Mouse (Mus musculus): ENCODE measurements around the gene Cc2d2b. TPM values are rescaled to one million over a fixed set of nuclear protein-coding genes. Genes with fewer than 3 reads are reported as not detected.

Cc2d2b gene
- polyA plus RNA-seq, 1 experiment from 2014 or later: 0.55 TPM

- H3K27ac ChIP-seq (replicated peaks): no peak overlapping the region
- no peak overlapping the region for H3K4me3 ChIP-seq (replicated peaks)
- no peaks in the 10 kb centered on the region for H3K27me3 ChIP-seq (replicated peaks)
- no peak overlapping the region for H3K4me2 ChIP-seq
- no peak for ATAC-seq (ENCODE audit: low FRiP score)
- 63% methylated on average over 2 of the region's 2 CpGs for WGBS
- peaks cover 3% of the 10 kb centered on the region; the same call in 1 of the 2 replicates for H3K4me1 ChIP-seq
- H3K36me3 ChIP-seq: no peaks in the 10 kb centered on the region
- H3K9me3 ChIP-seq (replicated peaks): no peaks in the 10 kb centered on the region
- no peak overlapping the region for H3K9ac ChIP-seq (replicated peaks)
These were observed 21.9 kb upstream of the Cc2d2b start for GRCm38 (mm10) chr19:40726614-40727013.

GRCm38 (mm10) chr19:40728213-40728612 is 20.3 kb upstream of the Cc2d2b start:
- Histone ChIP-seq H3K4me2 (no peak overlapping the region), H3K27me3 (replicated peaks) (no peaks in the 10 kb centered on the region), H3K9me3 (replicated peaks) (no peaks in the 10 kb centered on the region), H3K9ac (replicated peaks) (no peak overlapping the region), H3K27ac (replicated peaks) (no peak overlapping the region), H3K36me3 (no peaks in the 10 kb centered on the region), H3K4me3 (replicated peaks) (no peak overlapping the region), H3K4me1 (no peaks in the 10 kb centered on the region)
- 89% methylated on average over 4 of the region's 4 CpGs for WGBS
- no peak for ATAC-seq (ENCODE audit: low FRiP score)

- 72% methylated on average over 12 of the region's 12 CpGs for WGBS
- H3K36me3 ChIP-seq: no peaks in the 10 kb centered on the region
- no peak overlapping the region for H3K9ac ChIP-seq (replicated peaks)
- no peak overlapping the region for H3K4me3 ChIP-seq (replicated peaks)
- H3K27ac ChIP-seq (replicated peaks): no peak overlapping the region
- H3K4me1 ChIP-seq: 0 out of 2 replicates have a peak, but pooled peaks cover 2% of the 10 kb centered on the region
- no peak overlapping the region for H3K4me2 ChIP-seq
- no peaks in the 10 kb centered on the region for H3K9me3 ChIP-seq (replicated peaks)
- H3K27me3 ChIP-seq (replicated peaks): no peaks in the 10 kb centered on the region
- ATAC-seq (ENCODE audit: low FRiP score): no peak
These were observed 19.7 kb upstream of the Cc2d2b start for GRCm38 (mm10) chr19:40728732-40729420.

GRCm38 (mm10) chr19:40733409-40733808 is 15.1 kb upstream of the Cc2d2b start:
- no peaks in the 10 kb centered on the region for H3K27me3 ChIP-seq (replicated peaks)
- H3K36me3 ChIP-seq: no peaks in the 10 kb centered on the region
- no peak overlapping the region for H3K4me2 ChIP-seq
- ATAC-seq (ENCODE audit: low FRiP score): no peak
- peaks cover 16% of the 10 kb centered on the region for H3K4me1 ChIP-seq
- H3K4me3 ChIP-seq (replicated peaks): no peak overlapping the region
- 80% methylated on average over 10 of the region's 10 CpGs for WGBS
- H3K9ac ChIP-seq (replicated peaks): no peak overlapping the region
- H3K27ac ChIP-seq (replicated peaks): no peak overlapping the region
- no peaks in the 10 kb centered on the region for H3K9me3 ChIP-seq (replicated peaks)

- 34% methylated on average over 4 of the region's 4 CpGs for WGBS
- Histone ChIP-seq H3K4me3 (replicated peaks) (no peak overlapping the region), H3K4me2 (no peak overlapping the region), H3K36me3 (no peaks in the 10 kb centered on the region), H3K4me1 (peaks cover 16% of the 10 kb centered on the region), H3K27ac (replicated peaks) (no peak overlapping the region), H3K9me3 (replicated peaks) (no peaks in the 10 kb centered on the region), H3K27me3 (replicated peaks) (no peaks in the 10 kb centered on the region), H3K9ac (replicated peaks) (no peak overlapping the region)
- ATAC-seq (ENCODE audit: low FRiP score): no peak
These were observed 14.7 kb upstream of the Cc2d2b start for GRCm38 (mm10) chr19:40733849-40734248.

- H3K4me1 ChIP-seq: peaks cover 16% of the 10 kb centered on the region
- H3K4me3 ChIP-seq (replicated peaks): peak overlapping the region; percentile 9; the same call in 1 of the 2 replicates
- WGBS: 15% methylated on average over 17 of the region's 17 CpGs
- peak; percentile 92 for ATAC-seq (ENCODE audit: low FRiP score)
- no peaks in the 10 kb centered on the region for H3K27me3 ChIP-seq (replicated peaks)
- peak overlapping the region; percentile 42; the same call in 1 of the 2 replicates for H3K9ac ChIP-seq (replicated peaks)
- no peaks in the 10 kb centered on the region for H3K36me3 ChIP-seq
- peak overlapping the region; percentile 48 for H3K4me2 ChIP-seq
- H3K9me3 ChIP-seq (replicated peaks): no peaks in the 10 kb centered on the region
- peak overlapping the region; percentile 81 for H3K27ac ChIP-seq (replicated peaks)
These were observed 11.7 kb upstream of the Cc2d2b start for GRCm38 (mm10) chr19:40736680-40737512.

- Histone ChIP-seq H3K27me3 (replicated peaks) (no peaks in the 10 kb centered on the region), H3K36me3 (no peaks in the 10 kb centered on the region), H3K27ac (replicated peaks) (peak overlapping the region; percentile 81), H3K9me3 (replicated peaks) (no peaks in the 10 kb centered on the region), H3K4me2 (peak overlapping the region; percentile 48), H3K9ac (replicated peaks) (peak overlapping the region; percentile 42; the same call in 1 of the 2 replicates), H3K4me3 (replicated peaks) (no peak overlapping the region), H3K4me1 (peaks cover 16% of the 10 kb centered on the region)
- ATAC-seq (ENCODE audit: low FRiP score): peak; percentile 21; the same call in 1 of the 2 replicates
- 43% methylated on average over 5 of the region's 5 CpGs for WGBS
These were observed 10.9 kb upstream of the Cc2d2b start for GRCm38 (mm10) chr19:40737613-40738012.

- 91% methylated on average over 13 of the region's 13 CpGs for WGBS
- H3K9ac ChIP-seq (replicated peaks): no peak overlapping the region
- no peaks in the 10 kb centered on the region for H3K9me3 ChIP-seq (replicated peaks)
- no peak overlapping the region for H3K4me3 ChIP-seq (replicated peaks)
- H3K4me1 ChIP-seq: peaks cover 14% of the 10 kb centered on the region
- H3K27me3 ChIP-seq (replicated peaks): no peaks in the 10 kb centered on the region
- no peak overlapping the region for H3K4me2 ChIP-seq
- ATAC-seq (ENCODE audit: low FRiP score): no peak
- no peaks in the 10 kb centered on the region for H3K36me3 ChIP-seq
- no peak overlapping the region for H3K27ac ChIP-seq (replicated peaks)
These were observed 9.7 kb upstream of the Cc2d2b start for GRCm38 (mm10) chr19:40738683-40739324.

GRCm38 (mm10) chr19:40746603-40747002 is 1.9 kb upstream of the Cc2d2b start:
- H3K36me3 ChIP-seq: no peaks in the 10 kb centered on the region
- H3K4me1 ChIP-seq: no peaks in the 10 kb centered on the region
- WGBS: 57% methylated on average over 4 of the region's 4 CpGs
- H3K9ac ChIP-seq (replicated peaks): no peak overlapping the region
- H3K4me3 ChIP-seq (replicated peaks): no peak overlapping the region
- H3K27me3 ChIP-seq (replicated peaks): no peaks in the 10 kb centered on the region
- no peak overlapping the region for H3K4me2 ChIP-seq
- no peak for ATAC-seq (ENCODE audit: low FRiP score)
- no peaks in the 10 kb centered on the region for H3K9me3 ChIP-seq (replicated peaks)
- no peak overlapping the region for H3K27ac ChIP-seq (replicated peaks)

GRCm38 (mm10) chr19:40754311-40754710 is 5.8 kb downstream of the Cc2d2b start:
- H3K27ac ChIP-seq (replicated peaks): no peak overlapping the region
- no peak overlapping the region for H3K4me2 ChIP-seq
- no peaks in the 10 kb centered on the region for H3K9me3 ChIP-seq (replicated peaks)
- H3K36me3 ChIP-seq: no peaks in the 10 kb centered on the region
- H3K9ac ChIP-seq (replicated peaks): no peak overlapping the region
- WGBS: 81% methylated on average over 2 of the region's 2 CpGs
- no peaks in the 10 kb centered on the region for H3K4me1 ChIP-seq
- no peaks in the 10 kb centered on the region for H3K27me3 ChIP-seq (replicated peaks)
- no peak overlapping the region for H3K4me3 ChIP-seq (replicated peaks)
- ATAC-seq (ENCODE audit: low FRiP score): no peak

GRCm38 (mm10) chr19:40760071-40760470 is 11.5 kb downstream of the Cc2d2b start:
- no peaks in the 10 kb centered on the region for H3K36me3 ChIP-seq
- H3K4me1 ChIP-seq: peaks cover 11% of the 10 kb centered on the region
- no peak overlapping the region for H3K27ac ChIP-seq (replicated peaks)
- H3K4me3 ChIP-seq (replicated peaks): no peak overlapping the region
- 71% methylated on average over 2 of the region's 2 CpGs for WGBS
- ATAC-seq (ENCODE audit: low FRiP score): no peak
- H3K9ac ChIP-seq (replicated peaks): no peak overlapping the region
- H3K27me3 ChIP-seq (replicated peaks): no peaks in the 10 kb centered on the region
- H3K9me3 ChIP-seq (replicated peaks): no peaks in the 10 kb centered on the region
- H3K4me2 ChIP-seq: no peak overlapping the region
